Mouse (Mus musculus) ES-E14 (cell line): ENCODE measurements around the gene Eef1g.

Experiments used
- CHD2 ChIP-seq: IDR thresholded peaks from 2 replicates; pipeline ENCODE4 v1.6.1; 2014; ENCODE audit warnings: mild to moderate bottlenecking, low read depth, low read length, inconsistent platforms
- MAFK ChIP-seq: IDR thresholded peaks from 2 replicates; pipeline ENCODE4 v1.6.1; 2014; ENCODE audit warnings: mild to moderate bottlenecking, low read depth, low read length, inconsistent platforms; ENCODE audit not compliant: insufficient read depth
- ZC3H11A ChIP-seq: IDR thresholded peaks from 2 replicates; pipeline ENCODE4 v1.6.1; 2012; ENCODE audit warnings: low read depth, mild to moderate bottlenecking, inconsistent platforms, low read length, borderline replicate concordance
- ZNF384 ChIP-seq: IDR thresholded peaks from 2 replicates; pipeline ENCODE4 v1.6.1; 2012; ENCODE audit warnings: low read depth, low read length, inconsistent platforms

DNA sequence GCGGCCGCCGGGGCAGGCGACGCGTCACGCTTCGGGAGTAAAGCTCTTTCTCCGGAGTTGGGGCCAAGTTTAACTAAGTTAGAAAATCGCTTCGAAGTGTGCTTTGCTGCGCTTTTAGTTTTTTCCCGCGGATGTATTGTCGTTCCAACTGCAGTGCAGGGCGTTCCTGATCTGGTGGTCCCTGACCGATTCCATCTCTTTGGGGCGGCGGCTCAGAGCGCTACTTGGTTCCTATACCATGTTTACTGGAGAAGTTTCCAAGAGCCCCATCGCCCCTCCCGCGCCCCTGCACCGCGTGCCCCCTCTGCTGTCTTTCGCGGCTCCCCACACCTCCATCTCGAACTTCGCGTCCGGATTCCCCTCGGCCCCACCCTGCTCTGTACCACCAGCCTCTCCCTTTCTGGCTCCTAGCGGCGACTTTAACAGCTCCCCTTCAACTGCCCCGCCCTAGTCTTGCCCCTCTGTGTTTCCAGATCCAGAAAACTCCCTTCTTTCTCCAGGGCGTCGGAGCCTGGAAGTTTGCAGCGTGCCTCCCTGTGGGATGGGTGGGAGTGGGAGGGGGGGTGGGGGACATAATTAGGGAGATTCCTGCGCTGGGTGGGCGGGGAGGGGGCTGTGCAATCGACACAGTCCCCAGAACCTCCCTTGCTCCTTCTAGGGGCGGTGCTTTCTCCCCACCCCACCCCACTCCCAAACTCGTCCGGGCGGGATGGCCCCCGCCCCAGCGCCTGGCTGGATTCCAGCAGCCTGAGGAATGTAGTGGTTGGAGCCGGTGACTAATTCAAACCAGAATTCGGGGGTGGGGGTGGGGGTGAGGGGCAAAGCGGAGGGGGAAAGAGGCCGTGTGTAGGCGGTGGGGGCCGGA lies 23.0 kb downstream of the Eef1g start:
- TF ChIP-seq MAFK (no peak), CHD2 (no peak), ZC3H11A (no peak), ZNF384 (no peak)
